Mouse (Mus musculus) ZHBTc4 (cell line): ENCODE data around the gene Selenop.

Experiments used
- DNase-seq: peaks from one replicate; pipeline ENCODE4 v3.0.0-alpha.2; 2011; ENCODE audit warnings: low read depth, low spot score

Selenop gene

GRCm38 (mm10) chr15:3270646-3271077 is 2.3 kb downstream of the Selenop start:
- DNase-seq = peak; percentile 73

GRCm38 (mm10) chr15:3271216-3271615 is 2.9 kb downstream of the Selenop start:
- DNase-seq = no peak

- no peak for DNase-seq
Measured at GRCm38 (mm10) chr15:3273191-3273590, 4.8 kb downstream of the Selenop start.

- DNase-seq = no peak
Measured at GRCm38 (mm10) chr15:3277391-3277790, 9.0 kb downstream of the Selenop start.

GRCm38 (mm10) chr15:3279242-3279641 is 10.9 kb downstream of the Selenop start:
- no peak for DNase-seq

GRCm38 (mm10) chr15:3281216-3281615 is 12.9 kb downstream of the Selenop start:
- DNase-seq = no peak

GRCm38 (mm10) chr15:3281737-3282136 is 13.4 kb downstream of the Selenop start:
- no peak for DNase-seq

- DNase-seq = no peak
Measured at GRCm38 (mm10) chr15:3286032-3286431, 17.7 kb downstream of the Selenop start.

GRCm38 (mm10) chr15:3290435-3290834 is 22.1 kb downstream of the Selenop start:
- no peak for DNase-seq

GRCm38 (mm10) chr15:3293477-3293876 is 25.1 kb downstream of the Selenop start:
- no peak for DNase-seq

GRCm38 (mm10) chr15:3295986-3296385 is 27.6 kb downstream of the Selenop start:
- DNase-seq = no peak

- DNase-seq = no peak
Measured at GRCm38 (mm10) chr15:3297615-3298014, 29.3 kb downstream of the Selenop start.

GRCm38 (mm10) chr15:3300361-3301100 is 32.2 kb downstream of the Selenop start:
- DNase-seq = no peak

- no peak for DNase-seq
Measured at GRCm38 (mm10) chr15:3303426-3303825, 35.1 kb downstream of the Selenop start, which contains the start of gene Ccdc152. Gene Ccdc152, minus strand, starts transcription at chr15:3303526.

GRCm38 (mm10) chr15:3309856-3310255 is 41.5 kb downstream of the Selenop start:
- no peak for DNase-seq

- DNase-seq = no peak
Measured at GRCm38 (mm10) chr15:3312937-3313336, 44.6 kb downstream of the Selenop start.

- DNase-seq = no peak
Measured at GRCm38 (mm10) chr15:3316617-3317016, 48.3 kb downstream of the Selenop start.

GRCm38 (mm10) chr15:3319929-3320328 is 51.6 kb downstream of the Selenop start:
- peak; percentile 76 for DNase-seq

- DNase-seq = no peak
Measured at GRCm38 (mm10) chr15:3323041-3323440, 54.7 kb downstream of the Selenop start.
